Mouse (Mus musculus) Patski (cell line): ENCODE data around the gene Klra17. TPM values are rescaled to one million over a fixed set of nuclear protein-coding genes. Genes with fewer than 3 reads are reported as not detected.
"Not testable (repeated sequence)": the region's sequence is repeated elsewhere in the genome, so short reads cannot be mapped to it uniquely, and the experiment has no call there.

ENCODE experiments used
- ATAC-seq: fragments of 100-300 bp; one replicate; pipeline ENCODE4 v1.8.0; 2021
- CTCF ChIA-PET: fragments of 350-600 bp; sonication (Branson Sonifier 250); formaldehyde crosslinking; loops from one replicate; lab custom pipeline; 2022; ENCODE audit warnings: inconsistent platforms; lab: Charles Lee
- POLR2A ChIA-PET: fragments of 350-600 bp; sonication (Branson Sonifier 250); formaldehyde crosslinking; loops from one replicate; lab custom pipeline; 2022; ENCODE audit warnings: antibody characterized with exemption, inconsistent platforms; lab: Charles Lee
- DNase-seq: peaks from one replicate; pipeline ENCODE4 v3.0.0-alpha.2; 2011; ENCODE audit warnings: low read depth, low spot score
- H3K27me3 ChIP-seq: fragments of 371-371 bp; one replicate; pipeline ENCODE4 v1.5.1; 2021
- CTCF ChIP-seq: fragments of 100-300 bp; IDR thresholded peaks from one replicate; pipeline ENCODE4 v1.5.1; 2021
- in situ Hi-C: fragments of 300-500 bp; cut with MboI; formaldehyde crosslinking; loops from 3 replicates; pipeline ENCODE4 v1.11.1; 2018; ENCODE audit warnings: low pct_unique_long_range_greater_than_20kb, mixed read lengths
- polyA plus RNA-seq: library from polyadenylated mRNA; unstranded; gene quantifications from one replicate; pipeline ENCODE4 v1.2.3, GENCODE M21; 2021

Gene Klra17
- polyA plus RNA-seq, result not detected

GRCm38 (mm10) chr6:129876549-129876948, at the start of gene Klra17:
TSS of gene Klra17 (minus strand) at chr6:129876672.
- TF ChIP-seq CTCF, result no peak
- ChIA-PET CTCF (no interaction called here), POLR2A (no interaction called here)
- in situ Hi-C loops, result no loop called here
- no peaks in the 10 kb centered on the region for H3K27me3 ChIP-seq
- DNase-seq (no peak), ATAC-seq (no peak)

- CTCF ChIA-PET, in situ Hi-C loops, H3K27me3 ChIP-seq, DNase-seq, POLR2A ChIA-PET, ATAC-seq: not testable (repeated sequence)
Observed at GRCm38 (mm10) chr6:129917476-129917946, 41.0 kb upstream of the Klra17 start, which contains the start of gene Klra5. TSS of gene Klra5 (minus strand) at chr6:129917650.

GRCm38 (mm10) chr6:129916996-129917395, 40.5 kb upstream of the Klra17 start:
- TF ChIP-seq CTCF, result no peak
- ChIA-PET POLR2A (no interaction called here), CTCF (no interaction called here)
- DNase-seq, result no peak
- no peak for ATAC-seq
- no peaks in the 10 kb centered on the region for H3K27me3 ChIP-seq
- in situ Hi-C loops, result no loop called here

- in situ Hi-C loops, result no loop called here
- no peak for ATAC-seq
- POLR2A ChIA-PET, result no interaction called here
Observed at GRCm38 (mm10) chr6:129882525-129882924, 6.1 kb upstream of the Klra17 start.

GRCm38 (mm10) chr6:129862349-129862748, 14.1 kb downstream of the Klra17 start, which contains the start of gene Gm17631:
TSS of gene Gm17631 (plus strand) at chr6:129862649.
- POLR2A ChIA-PET, ATAC-seq, in situ Hi-C loops, DNase-seq, CTCF ChIA-PET, H3K27me3 ChIP-seq: not testable (repeated sequence)

More at GRCm38 (mm10) chr6:129882525-129882924, 6.1 kb upstream of the Klra17 start:
- no peak for DNase-seq
- H3K27me3 ChIP-seq, result no peaks in the 10 kb centered on the region
- TF ChIP-seq CTCF, result no peak
- CTCF ChIA-PET, result no interaction called here

- H3K27me3 ChIP-seq, result no peaks in the 10 kb centered on the region
- in situ Hi-C loops, result no loop called here
- CTCF ChIA-PET, result no interaction called here
- no peak for DNase-seq
- no peak for TF ChIP-seq CTCF
- POLR2A ChIA-PET, result no interaction called here
- ATAC-seq, result no peak
Observed at GRCm38 (mm10) chr6:129825559-129825958, 50.9 kb downstream of the Klra17 start.

- ChIA-PET POLR2A (no interaction called here), CTCF (no interaction called here)
- in situ Hi-C loops, result no loop called here
- TF ChIP-seq CTCF, result no peak
- DNase-seq (no peak), ATAC-seq (no peak)
- H3K27me3 ChIP-seq, result no peaks in the 10 kb centered on the region
Observed at GRCm38 (mm10) chr6:129824004-129824403, 52.5 kb downstream of the Klra17 start.

GRCm38 (mm10) chr6:129817731-129818130, 58.7 kb downstream of the Klra17 start:
- in situ Hi-C loops, result no loop called here
- ChIA-PET CTCF (no interaction called here), POLR2A (no interaction called here)
- no peak for ATAC-seq
- no peak for TF ChIP-seq CTCF
- no peaks in the 10 kb centered on the region for H3K27me3 ChIP-seq
- no peak for DNase-seq

GRCm38 (mm10) chr6:129784170-129784569, 92.3 kb downstream of the Klra17 start, which contains the start of gene Gm156:
TSS of gene Gm156 (minus strand) at chr6:129784270.
- POLR2A ChIA-PET, H3K27me3 ChIP-seq, DNase-seq, ATAC-seq, in situ Hi-C loops: not testable (repeated sequence)
- CTCF ChIA-PET, result interaction anchor here (1.2 kb wide), 1 partner anchor 18 kb away, joined by 3 read pairs; no protein-coding TSS in a partner anchor

Other genes starting within 250 kb of the Klra17 start
- not detected for gene Klrc3, start 233.3 kb downstream of the Klra17 start, polyA plus RNA-seq
- not detected for gene Klrc2, start 216.0 kb downstream of the Klra17 start, polyA plus RNA-seq
- not detected for gene Klrc1, start 197.7 kb downstream of the Klra17 start, polyA plus RNA-seq
- gene Klri1, start 159.5 kb downstream of the Klra17 start, polyA plus RNA-seq, result not detected
- gene Klri2, start 136.2 kb downstream of the Klra17 start, polyA plus RNA-seq, result not detected
- gene Gm156, start 92.4 kb downstream of the Klra17 start, polyA plus RNA-seq, result not detected
- not detected for gene Gm17631, start 14.0 kb downstream of the Klra17 start, polyA plus RNA-seq
- gene Klra5, start 41.0 kb upstream of the Klra17 start, polyA plus RNA-seq, result not detected
- not detected for gene Klra6, start 150.3 kb upstream of the Klra17 start, polyA plus RNA-seq
- not detected for gene Klra4, start 190.6 kb upstream of the Klra17 start, polyA plus RNA-seq